8 mouse cellular contexts compared by ENCODE assay signal in the genomic region with DNA sequence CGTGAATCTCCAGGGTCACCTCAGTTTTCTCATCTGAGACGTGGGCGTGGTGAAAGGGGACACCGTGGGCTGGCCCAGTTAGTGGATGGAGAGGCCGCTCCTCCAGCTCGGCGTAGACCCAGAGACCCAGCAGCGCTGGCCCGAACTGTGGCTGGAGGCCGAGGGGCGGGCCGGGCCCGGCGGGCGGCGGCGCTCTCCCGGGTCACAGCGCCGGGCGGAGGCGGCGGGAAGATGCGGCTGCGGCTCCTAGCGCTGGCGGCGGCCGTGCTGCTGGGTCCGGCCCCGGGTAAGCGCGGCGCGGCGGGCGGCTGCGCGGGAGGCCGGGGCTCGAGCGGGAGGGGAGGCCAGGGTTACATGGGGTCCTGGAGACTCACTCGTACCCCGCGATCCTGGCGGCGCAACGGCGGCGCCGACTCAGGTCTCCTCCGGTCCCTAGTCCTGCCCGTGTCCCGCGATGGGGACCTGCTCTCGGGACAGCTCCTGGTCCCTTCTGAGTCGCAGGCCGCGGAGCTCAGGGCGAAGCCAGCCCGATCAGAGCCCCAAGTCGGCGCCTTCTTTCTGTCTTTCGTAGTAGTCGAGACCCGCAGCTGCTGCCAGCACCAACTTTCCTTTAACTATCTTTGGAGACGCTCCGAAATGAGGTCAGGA. TPM values are rescaled to one million over a fixed set of nuclear protein-coding genes. Genes with fewer than 3 reads are reported as not detected.
DNase-seq lines count a peak whose midpoint lies in the region; ATAC-seq lines count a peak whose summit lies in the region.

A gene (plus strand): TSS at position 76 of the 648 bp plus-strand sequence.

- H3K9ac ChIP-seq in hindbrain, embryonic 14.5 days, result peak within 1 kb of the TSS; percentile 68

- H3K36me3 ChIP-seq in hindbrain, embryonic 14.5 days (replicated peaks; ENCODE audit: control insufficient read depth, insufficient read depth), result no peaks in the 10 kb centered on the region

- WGBS in hindbrain, embryonic 14.5 days, result under 1% methylated on average over 63 of the region's 68 CpGs

- peak within 1 kb of the TSS; percentile 46 for H3K4me3 ChIP-seq in hindbrain, embryonic 14.5 days (replicated peaks; ENCODE audit: low read length)

- H3K27me3 ChIP-seq in hindbrain, embryonic 14.5 days (ENCODE audit: control insufficient read depth, insufficient read depth, low read length), result peaks cover 22% of the 10 kb centered on the region; the same call in 1 of the 2 replicates

- peak; percentile 68 to 73 for DNase-seq in adrenal gland, adult 18-20 months (ENCODE audit: low spot score in 2 of 2)
- peak; percentile 61 to 70 for DNase-seq in cerebellum, postnatal 25 days
- peak; percentile 46 to 71 for DNase-seq in gastrocnemius, adult 8-10 months (ENCODE audit: low spot score in 2 of 2)
- peak; percentile 44 for DNase-seq in hindbrain, embryonic 14.5 days (ENCODE audit: low spot score)
- peak; percentile 17 to 85 for DNase-seq in left cerebral cortex, postnatal 10 days (ENCODE audit: extremely low spot score in 1 of 2, low spot score in 2 of 2)
- peak; percentile 73 to 87 for DNase-seq in lung, postnatal 4 days
- peak; percentile 46 for DNase-seq in right cerebral cortex, postnatal 4 days
- no peak for DNase-seq in thymus, postnatal 10 days (ENCODE audit: low spot score in 2 of 2)

- H3K27ac ChIP-seq in hindbrain, embryonic 14.5 days, result no peak within 1 kb of the TSS

- H3K4me1 ChIP-seq in hindbrain, embryonic 14.5 days (replicated peaks; ENCODE audit: control insufficient read depth, insufficient read depth, low read length), result 0 out of 2 replicates have a peak, but pooled peaks cover 9% of the 10 kb centered on the region

- peak within 1 kb of the TSS; percentile 87 for H3K4me2 ChIP-seq in hindbrain, embryonic 14.5 days (replicated peaks)

- ATAC-seq in hindbrain, embryonic 14.5 days (ENCODE audit: low FRiP score), result peak; percentile 77

- H3K9me3 ChIP-seq in hindbrain, embryonic 14.5 days (ENCODE audit: control insufficient read depth, low read length), result no peaks in the 10 kb centered on the region

- intact Hi-C loops in left cerebral cortex, postnatal 10 days (cut with DNase I), result loop anchor here (10.0 kb wide), 1 partner anchor 98 kb away; no protein-coding TSS in a partner anchor

RNA-seq across cellular contexts. Expression of the gene that starts here (rescaled TPM):
- 10 to 100 TPM in 1 of 2 experiments, 1 to 10 TPM in 1; 9.7 to 12.9 TPM for total RNA-seq in adrenal gland, adult 18-20 months (2021)
- 1 to 10 TPM; 1.5 to 3.6 (median 2.1) TPM for total RNA-seq in gastrocnemius, adult 8-10 months (2022)
- 12.6 and 12.8 TPM in 2 replicates for polyA plus RNA-seq in hindbrain, embryonic 14.5 days (2014; fragmentation: Nextera tagmentation; extraction: Ambion mirVana)
- total RNA-seq in left cerebral cortex, postnatal 10 days (2021), result 1 to 10 TPM; 4.6 to 5.4 TPM

Comparison
In these comparisons a context has a peak if more than half of its experiments do, and no peak if none do; other contexts are left out.
1. DNase-seq: peak in adrenal gland, adult 18-20 months (2 of 2), cerebellum, postnatal 25 days (2 of 2), gastrocnemius, adult 8-10 months (2 of 2), hindbrain, embryonic 14.5 days (single experiment), left cerebral cortex, postnatal 10 days (2 of 2), lung, postnatal 4 days (2 of 2) and right cerebral cortex, postnatal 4 days (single experiment); none in thymus, postnatal 10 days (0 of 2).